Mouse (Mus musculus) heart, postnatal 36 days (tissue): Measurements from ENCODE around the gene Arl15. TPM values are rescaled to one million over a fixed set of nuclear protein-coding genes. Genes with fewer than 3 reads are reported as not detected.

Experiments used
- DNase-seq, 2 experiments: peaks; one replicate each; pipeline ENCODE4 v3.0.0; 2021 to 2022
- intact Hi-C: fragments of 180-260 bp; cut with DNase I; formaldehyde crosslinking; loops from one replicate; pipeline ENCODE4 v1.15.1; 2025
- total RNA-seq, 2 experiments: library from RNA; stranded (reverse); gene quantifications; 2 replicates each; pipeline ENCODE4 v1.2.3; 2021

Arl15 gene
- total RNA-seq, 2 experiments from 2014 or later: 7.5 to 8.1 TPM

- peak in 1 of 2 experiments; percentile 28 for DNase-seq
- intact Hi-C loops: no loop called here
Measured at GRCm38 (mm10) chr13:113970706-113971105, 176.4 kb downstream of the Arl15 start.

- no peak for DNase-seq
- intact Hi-C loops: no loop called here
Measured at GRCm38 (mm10) chr13:113972401-113972800, 178.1 kb downstream of the Arl15 start.

- intact Hi-C loops: no loop called here
Measured at GRCm38 (mm10) chr13:113974866-113975265, 180.6 kb downstream of the Arl15 start.

GRCm38 (mm10) chr13:113975722-113976121, 181.4 kb downstream of the Arl15 start:
- no peak for DNase-seq
- intact Hi-C loops: no loop called here

More at GRCm38 (mm10) chr13:113974866-113975265, 180.6 kb downstream of the Arl15 start:
- no peak for DNase-seq

GRCm38 (mm10) chr13:113976936-113977335, 182.6 kb downstream of the Arl15 start:
- no peak for DNase-seq
- intact Hi-C loops: no loop called here

- intact Hi-C loops: no loop called here
- DNase-seq: no peak
Measured at GRCm38 (mm10) chr13:113980739-113981460, 186.6 kb downstream of the Arl15 start.

- intact Hi-C loops: no loop called here
- DNase-seq: no peak
Measured at GRCm38 (mm10) chr13:113981461-113982000, 187.2 kb downstream of the Arl15 start.

- no peak for DNase-seq
- intact Hi-C loops: no loop called here
Measured at GRCm38 (mm10) chr13:113983633-113984032, 189.3 kb downstream of the Arl15 start.

GRCm38 (mm10) chr13:113984491-113984890, 190.2 kb downstream of the Arl15 start:
- intact Hi-C loops: no loop called here
- DNase-seq: no peak

- peak; percentile 19 to 39 for DNase-seq
- intact Hi-C loops: no loop called here
Measured at GRCm38 (mm10) chr13:113986864-113987562, 192.7 kb downstream of the Arl15 start.

GRCm38 (mm10) chr13:113990247-113990646, 195.9 kb downstream of the Arl15 start:
- no peak for DNase-seq
- intact Hi-C loops: no loop called here

- intact Hi-C loops: no loop called here
- no peak for DNase-seq
Measured at GRCm38 (mm10) chr13:113990701-113991100, 196.4 kb downstream of the Arl15 start.

- intact Hi-C loops: no loop called here
- DNase-seq: no peak
Measured at GRCm38 (mm10) chr13:113993066-113993465, 198.8 kb downstream of the Arl15 start.

GRCm38 (mm10) chr13:113994586-113994985, 200.3 kb downstream of the Arl15 start:
- intact Hi-C loops: no loop called here
- no peak for DNase-seq

- intact Hi-C loops: no loop called here
- no peak for DNase-seq
Measured at GRCm38 (mm10) chr13:113995490-113996236, 201.4 kb downstream of the Arl15 start.

GRCm38 (mm10) chr13:113998811-113999210, 204.5 kb downstream of the Arl15 start:
- intact Hi-C loops: no loop called here
- DNase-seq: no peak

GRCm38 (mm10) chr13:114003463-114003862, 209.2 kb downstream of the Arl15 start:
- intact Hi-C loops: no loop called here
- DNase-seq: no peak

GRCm38 (mm10) chr13:114004191-114004590, 209.9 kb downstream of the Arl15 start:
- DNase-seq: no peak
- intact Hi-C loops: no loop called here

- intact Hi-C loops: no loop called here
- no peak for DNase-seq
Measured at GRCm38 (mm10) chr13:114009786-114010185, 215.5 kb downstream of the Arl15 start.

GRCm38 (mm10) chr13:114010521-114010920, 216.2 kb downstream of the Arl15 start:
- intact Hi-C loops: no loop called here
- no peak for DNase-seq

- peak; percentile 24 to 33 for DNase-seq
- intact Hi-C loops: no loop called here
Measured at GRCm38 (mm10) chr13:114011019-114011418, 216.7 kb downstream of the Arl15 start.
